Mouse (Mus musculus) brain, embryonic 14.5 days (tissue): ENCODE measurements at regions not wholly inside any gene's neighbourhood (a gene's known extent, or its start where the extent isn't known, plus 50 kb on each side); places are given as distances from the start of the nearest gene placed in this dataset.

ENCODE experiments used
- DNase-seq: peaks from one replicate; pipeline ENCODE4 v3.0.0-alpha.2; 2011; ENCODE audit warnings: low read depth
- CTCF ChIP-seq: fragments of 200-500 bp; IDR thresholded peaks from 2 replicates; pipeline ENCODE4 v1.5.1; 2012; ENCODE audit warnings: inconsistent platforms, mild to moderate bottlenecking, moderate library complexity, borderline replicate concordance; ENCODE audit not compliant: insufficient read depth, insufficient read length; ENCODE audit errors: extremely low read depth
- POLR2A ChIP-seq: fragments of 200-500 bp; IDR thresholded peaks from 2 replicates; pipeline ENCODE4 v1.6.1; 2012; ENCODE audit warnings: mild to moderate bottlenecking, inconsistent platforms, borderline replicate concordance; ENCODE audit not compliant: poor library complexity, insufficient read depth, insufficient read length, severe bottlenecking; ENCODE audit errors: extremely low read depth

GRCm38 (mm10) chr4:140297912-140298620 is 51.5 kb upstream of the Igsf21 start:
- TF ChIP-seq CTCF: no peak
- no peak for TF ChIP-seq POLR2A
- DNase-seq: peak; percentile 64
